Mouse (Mus musculus) spleen, adult 12 weeks (tissue): ENCODE data around the gene Fbxo42.
"Not testable (repeated sequence)": the region's sequence is repeated elsewhere in the genome, so short reads cannot be mapped to it uniquely, and the experiment has no call there.

Source experiments
- DNase-seq: peaks from one replicate; pipeline ENCODE4 v3.0.0; 2022; ENCODE audit warnings: low spot score

The Fbxo42 gene

GRCm38 (mm10) chr4:141136126-141136525 is 11.6 kb upstream of the Fbxo42 start:
- DNase-seq = no peak

DNA sequence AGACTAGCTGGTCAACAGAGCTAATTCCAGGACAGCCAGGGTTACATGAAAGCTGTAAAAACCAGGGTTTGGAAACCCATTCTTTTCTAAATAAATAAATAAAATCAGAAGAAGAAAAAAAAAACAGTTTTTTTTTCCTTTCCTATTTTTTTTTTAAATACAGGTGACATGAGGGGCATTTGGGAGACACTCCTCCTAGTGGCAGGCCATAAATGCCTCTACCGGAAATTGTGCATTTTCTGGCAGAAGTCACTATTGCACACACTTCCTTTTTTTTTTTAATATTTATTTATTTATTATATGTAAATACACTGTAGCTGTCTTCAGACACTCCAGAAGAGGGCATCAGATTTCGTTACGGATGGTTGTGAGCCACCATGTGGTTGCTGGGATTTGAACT is 10.0 kb upstream of the Fbxo42 start:
- not testable (repeated sequence) for DNase-seq

DNA sequence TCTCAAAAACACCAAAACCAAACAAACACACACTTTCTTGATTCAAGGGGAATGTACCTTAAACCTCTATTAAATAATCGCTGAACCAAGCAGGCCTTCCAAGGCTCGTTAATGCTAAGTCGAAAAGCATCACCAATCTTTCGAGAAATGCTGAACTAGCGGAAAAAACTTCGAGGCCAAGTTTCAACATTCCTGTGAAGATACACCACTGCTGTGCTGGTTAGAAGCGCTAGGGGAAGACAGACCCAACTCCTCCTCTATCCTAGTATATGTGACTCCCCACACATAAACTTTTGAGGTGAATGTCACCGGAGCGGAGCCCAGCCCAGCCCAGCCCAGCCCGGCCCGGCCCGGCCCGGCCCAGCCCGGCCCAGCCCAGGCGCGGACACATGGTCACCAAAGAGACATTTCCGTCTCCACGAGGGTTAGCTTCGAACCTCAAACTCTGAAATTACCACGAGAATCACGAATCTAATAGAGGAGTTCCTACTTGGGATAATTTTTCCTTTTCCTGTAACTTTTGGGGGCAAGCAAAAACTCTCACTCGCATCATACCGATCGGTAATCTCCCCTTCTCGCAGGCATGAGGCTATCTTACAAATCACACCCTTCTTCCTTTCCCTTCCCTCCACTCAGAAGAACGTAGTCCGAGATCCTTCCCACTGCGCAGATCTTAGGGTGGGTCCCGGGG is 9.1 kb upstream of the Fbxo42 start:
- no peak for DNase-seq

GRCm38 (mm10) chr4:141139116-141139970 is 8.4 kb upstream of the Fbxo42 start, which contains the start of gene Szrd1:
Gene Szrd1, minus strand, starts transcription at chr4:141139775.
- DNase-seq = peak; percentile 97

DNA sequence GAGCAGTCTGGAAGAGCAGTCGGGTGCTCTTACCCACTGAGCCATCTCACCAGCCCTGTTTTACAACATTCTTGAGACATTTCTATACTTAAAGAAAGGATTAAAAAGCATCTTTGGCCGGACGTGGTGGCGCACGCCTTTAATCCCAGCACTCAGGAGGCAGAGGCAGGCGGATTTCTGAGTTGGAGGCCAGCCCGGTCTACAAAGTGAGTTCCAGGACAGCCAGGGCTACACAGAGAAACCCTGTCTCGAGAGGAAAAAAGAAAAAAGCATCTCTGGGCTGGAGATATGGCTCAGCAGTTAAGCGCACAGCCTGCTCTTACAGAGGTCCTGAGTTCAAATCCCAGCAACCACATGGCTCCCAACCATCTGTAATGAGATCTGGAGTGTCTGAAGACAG is 7.4 kb upstream of the Fbxo42 start:
- DNase-seq = not testable (repeated sequence)

DNA sequence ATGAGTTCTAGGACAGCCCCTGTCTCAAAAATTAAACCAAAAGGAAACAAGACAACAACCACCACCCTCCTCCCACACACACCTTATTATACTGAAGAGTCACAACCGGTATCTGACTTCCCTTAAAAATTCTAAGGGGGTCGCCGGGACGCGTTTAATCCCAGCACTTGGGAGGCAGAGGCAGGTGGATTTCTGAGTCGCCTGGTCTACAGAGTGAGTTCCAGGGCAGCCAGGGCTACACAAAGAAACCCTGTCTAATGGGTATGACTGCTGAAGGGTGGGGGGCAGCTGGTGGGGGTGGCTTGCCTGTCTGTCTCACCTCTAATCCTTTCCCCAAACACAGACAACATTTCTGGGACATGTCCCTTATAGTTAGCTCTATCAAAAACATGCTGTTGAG is 6.7 kb upstream of the Fbxo42 start:
- DNase-seq = no peak

GRCm38 (mm10) chr4:141142285-141142811 is 5.4 kb upstream of the Fbxo42 start:
- peak; percentile 70 for DNase-seq

DNA sequence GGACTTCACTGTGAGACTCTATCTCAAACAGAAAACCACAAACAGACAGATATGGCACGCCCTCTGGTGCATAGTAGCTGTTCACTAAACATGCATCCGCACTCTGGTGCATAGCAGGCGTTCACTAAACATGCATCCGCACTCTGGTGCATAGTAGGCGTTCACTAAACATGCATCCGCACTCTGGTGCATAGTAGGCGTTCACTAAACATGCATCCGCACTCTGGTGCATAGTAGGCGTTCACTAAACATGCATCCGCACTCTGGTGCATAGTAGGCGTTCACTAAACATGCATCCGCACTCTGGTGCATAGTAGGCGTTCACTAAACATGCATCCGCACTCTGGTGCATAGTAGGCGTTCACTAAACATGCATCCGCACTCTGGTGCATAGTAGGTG is 2.6 kb upstream of the Fbxo42 start:
- DNase-seq = not testable (repeated sequence)

GRCm38 (mm10) chr4:141146491-141147033 is 1.2 kb upstream of the Fbxo42 start:
- DNase-seq = no peak

- DNase-seq = peak; percentile 53
Observed at GRCm38 (mm10) chr4:141148009-141148801, 492 bp downstream of the Fbxo42 start.

DNA sequence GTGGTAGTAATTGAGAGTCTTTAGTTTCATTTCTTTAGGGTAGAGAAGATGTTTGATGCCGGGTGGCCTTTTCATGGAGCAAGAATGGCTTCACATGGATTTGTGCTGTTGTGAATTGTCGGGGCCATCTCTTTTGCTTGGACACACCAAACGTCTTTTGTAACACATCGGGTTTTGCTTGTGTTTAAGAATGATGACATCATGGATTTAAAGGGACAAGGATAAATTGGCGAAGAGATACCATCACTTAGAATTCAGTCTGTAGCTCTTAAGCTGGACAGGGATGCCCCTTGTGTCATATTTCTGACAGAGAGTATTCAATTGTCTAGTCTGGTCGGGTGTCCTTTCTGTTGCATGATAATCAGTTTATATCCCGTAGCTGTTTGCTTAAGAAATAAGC is 1.4 kb downstream of the Fbxo42 start:
- DNase-seq = no peak

DNA sequence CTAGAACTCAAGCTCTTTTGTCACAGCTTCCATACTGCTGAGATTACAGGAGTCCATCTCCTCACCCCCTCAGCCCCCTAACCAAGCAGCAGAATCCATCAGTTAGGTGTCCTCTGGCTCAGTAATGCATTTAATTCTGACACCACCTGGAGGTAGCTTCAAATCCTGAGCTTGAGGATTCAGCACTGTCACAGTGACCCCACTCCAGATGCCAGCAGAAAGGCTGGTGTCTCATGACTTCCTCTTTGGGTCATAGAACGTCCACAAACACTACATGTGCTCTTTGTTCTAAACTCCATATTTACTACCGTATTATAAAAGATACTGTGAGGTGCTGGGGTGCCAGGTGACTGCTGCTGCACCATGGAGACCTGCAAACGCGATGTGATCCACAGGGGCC is 9.8 kb downstream of the Fbxo42 start:
- DNase-seq = no peak

DNA sequence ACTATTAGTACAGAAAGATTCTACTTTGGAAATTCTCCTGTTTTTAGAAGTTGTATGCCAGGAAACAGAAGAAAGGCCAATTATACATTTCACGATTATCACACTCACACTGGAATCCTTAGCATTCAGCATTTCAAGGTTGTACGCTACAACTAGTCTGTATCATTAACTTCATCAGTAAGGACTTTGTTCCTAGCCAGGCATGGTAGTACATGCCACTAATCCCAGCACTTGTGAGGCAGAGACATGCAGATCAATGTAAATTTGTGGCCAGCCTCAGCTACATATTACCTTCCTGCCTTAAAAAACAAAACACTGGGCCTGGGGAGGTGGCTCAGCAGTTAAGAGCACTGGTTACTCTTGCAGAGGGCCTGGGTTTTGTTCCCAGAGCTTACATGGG is 10.9 kb downstream of the Fbxo42 start:
- no peak for DNase-seq

- no peak for DNase-seq
Observed at GRCm38 (mm10) chr4:141159093-141159492, 11.4 kb downstream of the Fbxo42 start.

DNA sequence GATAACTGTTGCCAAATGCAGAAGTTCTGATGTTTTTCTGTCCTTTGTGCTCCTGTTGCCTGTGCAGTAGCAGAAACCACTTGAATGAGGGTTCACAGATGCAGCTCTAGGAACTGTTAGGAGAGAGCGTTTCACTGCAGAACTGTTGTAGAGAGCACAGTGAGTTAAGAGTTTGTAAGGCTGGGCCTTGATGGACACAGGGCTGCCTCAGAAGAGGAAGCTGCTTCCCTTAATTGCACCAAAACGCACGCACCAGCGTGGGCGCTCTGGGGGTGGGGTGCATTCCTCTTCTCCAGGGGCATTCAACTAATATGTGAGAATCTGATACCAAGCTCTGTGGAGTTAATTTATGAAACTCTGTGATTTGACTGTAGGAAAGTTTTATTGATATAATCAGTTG is 12.0 kb downstream of the Fbxo42 start:
- DNase-seq = no peak

DNA sequence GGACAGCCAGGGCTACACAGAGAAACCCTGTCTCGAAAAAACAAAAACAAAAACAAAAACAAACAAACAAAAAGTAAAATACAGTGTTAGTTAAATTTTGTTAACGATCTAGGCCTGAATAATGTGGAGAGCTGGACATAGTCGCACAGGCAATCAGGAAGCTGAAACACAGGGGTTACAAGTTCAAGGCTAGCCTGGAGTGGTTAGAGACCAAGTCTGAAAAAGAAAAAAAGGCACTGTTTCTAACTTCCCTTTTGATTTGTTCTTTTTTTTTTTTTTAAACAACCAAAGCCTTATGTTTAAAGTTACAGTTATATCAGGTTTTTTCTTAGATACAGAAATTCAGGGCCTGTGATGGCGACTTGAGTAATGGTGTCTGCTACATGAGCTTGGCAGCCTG is 12.5 kb downstream of the Fbxo42 start:
- no peak for DNase-seq

- DNase-seq = peak; percentile 20
Observed at GRCm38 (mm10) chr4:141161699-141162208, 14.0 kb downstream of the Fbxo42 start.

DNA sequence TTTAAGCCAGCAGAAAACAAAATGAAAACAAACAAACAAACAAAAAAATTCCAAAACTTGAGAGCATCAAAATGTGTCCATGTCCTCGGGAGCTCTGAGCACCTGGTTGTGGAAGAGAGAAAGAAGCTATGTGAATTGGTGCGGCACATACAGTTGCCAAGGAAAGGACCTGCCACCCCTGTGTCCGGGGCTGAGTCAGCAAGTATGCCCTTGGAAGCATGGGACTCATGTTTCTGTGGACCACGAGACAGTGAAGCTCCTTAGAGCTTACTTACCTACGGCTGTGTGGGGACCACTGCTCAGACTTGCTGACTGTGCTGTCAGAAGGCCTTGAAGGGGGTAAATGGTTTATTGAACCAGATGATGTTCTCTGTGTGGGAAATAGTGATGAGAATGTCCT is 16.0 kb downstream of the Fbxo42 start:
- no peak for DNase-seq

DNA sequence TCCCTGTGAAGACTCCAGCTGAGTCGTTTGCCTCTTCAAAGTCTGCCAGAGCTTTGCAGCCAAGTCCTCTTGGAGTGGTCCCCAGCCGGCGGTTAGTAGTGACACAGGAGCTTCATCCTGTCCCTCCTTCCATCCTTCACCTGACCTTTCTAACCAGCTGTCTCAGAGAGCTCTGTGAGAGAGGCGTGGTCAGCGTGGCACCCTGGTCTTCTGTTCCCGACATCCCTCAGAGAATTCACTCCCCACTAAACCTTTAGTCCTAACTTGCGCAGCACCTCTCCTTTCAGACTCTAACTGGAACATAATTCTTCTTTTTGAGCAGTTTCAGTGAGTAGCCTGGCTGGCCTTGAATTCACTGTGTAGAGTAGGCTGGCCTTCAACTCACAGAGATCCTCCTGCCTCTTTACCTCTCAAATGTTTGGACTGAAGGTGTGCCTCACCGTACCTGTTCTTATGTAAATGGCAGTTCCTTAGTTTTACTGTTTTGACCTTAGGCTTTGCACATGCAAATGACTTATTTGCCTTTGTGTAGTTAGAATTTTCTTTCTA is 18.1 kb downstream of the Fbxo42 start:
- no peak for DNase-seq

- no peak for DNase-seq
Observed at GRCm38 (mm10) chr4:141167156-141167555, 19.4 kb downstream of the Fbxo42 start.

- no peak for DNase-seq
Observed at GRCm38 (mm10) chr4:141172121-141172520, 24.4 kb downstream of the Fbxo42 start.
